1 mouse cellular context compared by ENCODE assay signal in the genomic region with DNA sequence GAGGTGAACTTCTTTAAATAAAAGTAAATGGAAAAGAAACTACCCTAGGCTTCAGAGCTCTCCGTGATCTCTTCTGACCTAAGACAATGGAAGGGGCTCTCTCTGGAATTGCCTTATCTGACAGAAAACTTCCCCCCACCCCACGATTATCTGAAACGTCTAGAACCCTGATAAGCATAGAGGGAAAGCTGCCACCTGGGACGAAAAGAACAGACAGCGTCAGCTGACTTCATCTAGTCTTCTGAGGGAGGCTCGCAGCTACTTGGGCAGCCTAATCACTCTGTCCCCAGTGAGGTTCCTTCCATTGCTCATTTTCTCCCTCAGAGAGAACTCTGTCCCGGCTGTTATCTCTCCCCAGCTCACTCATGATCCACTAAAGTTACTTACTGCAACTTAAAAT.
TF ChIP-seq lines count a peak whose summit lies in the region.

No protein-coding gene starts in this region.

TF ChIP-seq in MEL, 35 proteins besides CTCF, POLR2A, EP300 and RAD21 (continued from another document):
- TF ChIP-seq MAX (IDR thresholded peaks at IDR 0.05; ENCODE audit: low read length) (no peak), POLR2AphosphoS5 (IDR thresholded peaks at IDR 0.05; ENCODE audit: borderline replicate concordance, low read depth, low read length) (no peak), MXI1 (IDR thresholded peaks at IDR 0.05; ENCODE audit: low read depth, low read length) (no peak), SIN3A (IDR thresholded peaks at IDR 0.05; ENCODE audit: low read length) (no peak), KAT2A (conservative IDR thresholded peaks at IDR 0.05; ENCODE audit: low read depth, low read length) (no peak), TBP (IDR thresholded peaks at IDR 0.05; ENCODE audit: low read depth, low read length) (no peak), POLR2AphosphoS2 (IDR thresholded peaks at IDR 0.05; ENCODE audit: low read length) (no peak), NELFE (IDR thresholded peaks at IDR 0.05; ENCODE audit: low read depth, low read length) (no peak), USF2 (IDR thresholded peaks at IDR 0.05; ENCODE audit: borderline replicate concordance in 1 of 2, insufficient read depth in 1 of 2, low read depth in 1 of 2, low read length in 2 of 2) (0 out of 4 replicates have a peak, but pooled peaks of 1 of the 2 experiments have one; percentile 17), ZC3H11A (IDR thresholded peaks at IDR 0.05; ENCODE audit: low read depth, low read length) (no peak), BHLHE40 (IDR thresholded peaks at IDR 0.05; ENCODE audit: borderline replicate concordance, low read depth, low read length) (no peak), MAFK (IDR thresholded peaks at IDR 0.05; ENCODE audit: borderline replicate concordance, low read depth, low read length) (no peak)
